ENCODE assay signal across 16 mouse cellular contexts in genomic region chr10:84997571-84998224, GRCm38 (mm10).
DNase-seq lines count a peak whose midpoint lies in the region; ATAC-seq and TF ChIP-seq lines count a peak whose summit lies in the region.
"Had no signal": no experiment of that assay in that cellular context is flagged by ENCODE, and none has a peak within 500 bp of the region (broad histone marks: within the 10 kb centered on the region; RNA-seq: fewer than 3 reads in every experiment).

No protein-coding gene starts in this region.

- no peaks in the 10 kb centered on the region for H3K9me3 ChIP-seq in heart, embryonic 12.5 days (replicated peaks)
- no peaks in the 10 kb centered on the region for H3K9me3 ChIP-seq in midbrain, embryonic 10.5 days (replicated peaks)
- no peaks in the 10 kb centered on the region for H3K9me3 ChIP-seq in midbrain, postnatal 0 days (ENCODE audit: low read length)
- H3K9me3 ChIP-seq: forebrain, embryonic 10.5 days; G1E; liver, embryonic 15.5 days; stomach, embryonic 15.5 days had no signal

- H3K36me3 ChIP-seq in heart, embryonic 12.5 days: peaks cover 16% of the 10 kb centered on the region
- H3K36me3 ChIP-seq in midbrain, embryonic 10.5 days: peaks cover 30% of the 10 kb centered on the region
- H3K36me3 ChIP-seq in midbrain, postnatal 0 days (ENCODE audit: insufficient read depth, low read length): peaks cover 16% of the 10 kb centered on the region; the same call in 1 of the 2 replicates
- H3K36me3 ChIP-seq in testis, adult 2 months (ENCODE audit: control insufficient read depth, insufficient read depth, low read length): no peaks in the 10 kb centered on the region

- no peak for TF ChIP-seq POLR2A in testis, adult 2 months (IDR thresholded peaks at IDR 0.05; ENCODE audit: control insufficient read depth, low read depth, low read length)

- intact Hi-C loops in heart, postnatal 25 days (cut with DNase I): no loop called here

- no peak overlapping the region for H3K4me3 ChIP-seq in heart, embryonic 12.5 days
- H3K4me3 ChIP-seq in midbrain, embryonic 10.5 days: no peak overlapping the region
- H3K4me3 ChIP-seq in midbrain, postnatal 0 days (ENCODE audit: low read depth, low read length): no peak overlapping the region
- no peak overlapping the region for H3K4me3 ChIP-seq in testis, adult 2 months (ENCODE audit: control insufficient read depth, low read depth, low read length)
- H3K4me3 ChIP-seq: forebrain, embryonic 10.5 days; liver, embryonic 15.5 days; stomach, embryonic 15.5 days had no signal

- H3K4me2 ChIP-seq in heart, embryonic 12.5 days: no peak overlapping the region
- no peak overlapping the region for H3K4me2 ChIP-seq in midbrain, postnatal 0 days (ENCODE audit: low read depth, low read length, poor library complexity, severe bottlenecking)
- H3K4me2 ChIP-seq: liver, embryonic 15.5 days; stomach, embryonic 15.5 days had no signal

- no peaks in the 10 kb centered on the region for H3K27me3 ChIP-seq in heart, embryonic 12.5 days (replicated peaks)
- no peaks in the 10 kb centered on the region for H3K27me3 ChIP-seq in midbrain, embryonic 10.5 days (ENCODE audit: low read depth, poor library complexity, severe bottlenecking)
- no peaks in the 10 kb centered on the region for H3K27me3 ChIP-seq in midbrain, postnatal 0 days (ENCODE audit: insufficient read depth, low read length)
- H3K27me3 ChIP-seq in testis, adult 2 months (ENCODE audit: control insufficient read depth, insufficient read depth, low read length): no peaks in the 10 kb centered on the region
- H3K27me3 ChIP-seq: liver, embryonic 15.5 days; stomach, embryonic 15.5 days had no signal

- no peak overlapping the region for H3K9ac ChIP-seq in heart, embryonic 12.5 days
- H3K9ac ChIP-seq in midbrain, postnatal 0 days (replicated peaks; ENCODE audit: low read length, poor library complexity, severe bottlenecking): no peak overlapping the region
- H3K9ac ChIP-seq: liver, embryonic 15.5 days; stomach, embryonic 15.5 days had no signal

- no peak for DNase-seq in heart, postnatal 25 days (ENCODE audit: low spot score)
- no peak for DNase-seq in midbrain, embryonic 10.5 days (ENCODE audit: low spot score)
- no peak for DNase-seq in midbrain, postnatal 0 days (ENCODE audit: low spot score)
- peak; percentile 36 for DNase-seq in gonadal fat pad, adult 2 months (ENCODE audit: low read depth)
- DNase-seq in right cerebral cortex, postnatal 14 days: no peak
- DNase-seq: adrenal gland, adult 8-10 months; cerebellum, adult 9-10 months; embryo, embryonic 11 days; thymus, postnatal 4 days had no signal

- 53% methylated on average over 10 of the region's 10 CpGs for WGBS in heart, embryonic 12.5 days
- 54% methylated on average over 10 of the region's 10 CpGs for WGBS in midbrain, embryonic 10.5 days
- 25% methylated on average over 10 of the region's 10 CpGs for WGBS in midbrain, postnatal 0 days

- H3K27ac ChIP-seq in heart, embryonic 12.5 days (ENCODE audit: poor library complexity, severe bottlenecking): 0 out of 2 replicates have a peak overlapping the region, but pooled peaks have one; percentile 12
- H3K27ac ChIP-seq in midbrain, embryonic 10.5 days (replicated peaks): peak overlapping the region; percentile 67
- no peak overlapping the region for H3K27ac ChIP-seq in midbrain, postnatal 0 days (ENCODE audit: low read depth, low read length)
- 0 out of 2 replicates have a peak overlapping the region, but pooled peaks have one; percentile 36 for H3K27ac ChIP-seq in testis, adult 2 months (ENCODE audit: control insufficient read depth, insufficient read depth, low read depth, low read length)
- H3K27ac ChIP-seq: forebrain, embryonic 10.5 days; kidney, postnatal 0 days; liver, embryonic 15.5 days; stomach, embryonic 15.5 days had no signal

- TF ChIP-seq CTCF in midbrain, postnatal 0 days (IDR thresholded peaks at IDR 0.05): no peak
- no peak for TF ChIP-seq CTCF in testis, adult 2 months (IDR thresholded peaks at IDR 0.05; ENCODE audit: control insufficient read depth, insufficient read depth, insufficient replicate concordance, low read depth, low read length)

- ATAC-seq in heart, embryonic 12.5 days (ENCODE audit: insufficient number of reproducible peaks, low FRiP score): peak; percentile 22; the same call in 1 of the 2 replicates
- no peak for ATAC-seq in midbrain, postnatal 0 days (ENCODE audit: low FRiP score)

- H3K4me1 ChIP-seq in heart, embryonic 12.5 days (replicated peaks): peaks cover 32% of the 10 kb centered on the region
- peaks cover 30% of the 10 kb centered on the region for H3K4me1 ChIP-seq in midbrain, embryonic 10.5 days
- H3K4me1 ChIP-seq in midbrain, postnatal 0 days (ENCODE audit: insufficient read depth, low read length): no peaks in the 10 kb centered on the region
- no peaks in the 10 kb centered on the region; the same call in 1 of the 2 replicates for H3K4me1 ChIP-seq in testis, adult 2 months (ENCODE audit: control insufficient read depth, insufficient read depth, low read length)
- H3K4me1 ChIP-seq: stomach, embryonic 15.5 days had no signal
